Mouse (Mus musculus): ENCODE measurements around the gene Scaf1.
A peak's percentile ranks its signal among the peaks of the same experiment; 100 is the strongest.

The Scaf1 gene

GRCm38 (mm10) chr7:45015957-45016612 is at the start of gene Scaf1:
Gene Scaf1 (minus strand): TSS chr7:45016363.
- DNase-seq = peak; percentile 100

- DNase-seq = peak; percentile 96
Observed at GRCm38 (mm10) chr7:45062239-45062835, 46.2 kb upstream of the Scaf1 start, which contains the start of the genes Nosip and Prrg2. Gene Nosip (plus strand): TSS chr7:45062429. Gene Prrg2 (minus strand): TSS chr7:45062677.

GRCm38 (mm10) chr7:45061532-45062075 is 45.4 kb upstream of the Scaf1 start:
- peak; percentile 73 for DNase-seq

- DNase-seq = peak; percentile 52
Observed at GRCm38 (mm10) chr7:45060632-45061122, 44.5 kb upstream of the Scaf1 start.

GRCm38 (mm10) chr7:45058607-45059571 is 42.7 kb upstream of the Scaf1 start:
- peak; percentile 64 for DNase-seq

GRCm38 (mm10) chr7:45056972-45057348 is 40.8 kb upstream of the Scaf1 start:
- no peak for DNase-seq

- peak; percentile 45 for DNase-seq
Observed at GRCm38 (mm10) chr7:45056329-45056971, 40.3 kb upstream of the Scaf1 start.

GRCm38 (mm10) chr7:45053931-45054510 is 37.9 kb upstream of the Scaf1 start:
- peak; percentile 98 for DNase-seq

GRCm38 (mm10) chr7:45053117-45053930 is 37.2 kb upstream of the Scaf1 start:
- DNase-seq = peak; percentile 87

GRCm38 (mm10) chr7:45052862-45053116 is 36.6 kb upstream of the Scaf1 start, which contains the start of gene Prr12:
Gene Prr12 (minus strand): TSS chr7:45052881.
- DNase-seq = no peak

GRCm38 (mm10) chr7:45052181-45052861 is 36.2 kb upstream of the Scaf1 start:
- peak; percentile 84 for DNase-seq

GRCm38 (mm10) chr7:45051601-45051974 is 35.4 kb upstream of the Scaf1 start:
- DNase-seq = peak; percentile 64

- DNase-seq = peak; percentile 88
Observed at GRCm38 (mm10) chr7:45050945-45051600, 34.9 kb upstream of the Scaf1 start.

GRCm38 (mm10) chr7:45048923-45049657 is 32.9 kb upstream of the Scaf1 start:
- DNase-seq = peak; percentile 61

- DNase-seq = peak; percentile 61
Observed at GRCm38 (mm10) chr7:45048001-45048890, 32.1 kb upstream of the Scaf1 start.

- DNase-seq = peak; percentile 37
Observed at GRCm38 (mm10) chr7:45047491-45047890, 31.3 kb upstream of the Scaf1 start.

GRCm38 (mm10) chr7:45046853-45047350 is 30.7 kb upstream of the Scaf1 start:
- no peak for DNase-seq

GRCm38 (mm10) chr7:45045741-45046140 is 29.6 kb upstream of the Scaf1 start:
- DNase-seq = no peak
